Mouse (Mus musculus): ENCODE data around the gene Tbc1d15.

DNA sequence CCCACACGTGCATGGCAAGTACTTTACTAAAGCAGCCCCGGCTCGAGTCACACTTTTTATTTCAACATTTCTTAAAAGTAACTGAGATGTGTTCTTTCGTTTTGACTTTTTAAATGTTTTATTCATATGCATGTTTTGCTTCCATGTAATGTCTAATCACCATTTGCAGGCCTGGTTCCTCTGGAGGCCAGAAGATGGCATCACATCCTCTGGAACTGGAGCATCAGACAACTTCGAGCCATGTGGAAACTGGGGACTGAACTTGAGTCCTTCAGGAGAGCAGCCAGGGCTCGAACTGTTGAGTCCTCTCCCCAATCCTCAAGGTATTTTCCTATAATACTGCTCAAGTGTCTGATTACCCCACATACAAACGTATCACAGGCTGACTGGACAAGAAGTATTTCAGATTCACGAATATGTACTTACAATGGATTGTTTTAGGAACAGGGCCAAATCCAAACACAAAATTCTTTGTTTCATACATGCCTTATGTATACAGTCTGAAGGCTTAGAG, 10.1 kb downstream of the Tbc1d15 start:
- TF ChIP-seq CEBPB (IDR thresholded peaks at IDR 0.05; ENCODE audit: low read depth) (no peak), CTCF (IDR thresholded peaks at IDR 0.05; ENCODE audit: control insufficient read depth, insufficient read depth, insufficient read length) (no peak), USF1 (IDR thresholded peaks at IDR 0.05; ENCODE audit: low read depth) (no peak), MYOD1 (IDR thresholded peaks at IDR 0.05; ENCODE audit: control insufficient read depth, insufficient read length, low read depth) (no peak), MAX (IDR thresholded peaks at IDR 0.05) (no peak), FOSL1 (IDR thresholded peaks at IDR 0.05; ENCODE audit: insufficient read depth, low read length, poor library complexity, severe bottlenecking) (no peak)

Data from C2C12 (cell line).